Mouse (Mus musculus): ENCODE measurements around the gene Epb41.

Gene Epb41

GRCm38 (mm10) chr4:131881306-131881705 is 193.8 kb downstream of the Epb41 start:
- no peak for DNase-seq

- DNase-seq, result no peak
Observed at GRCm38 (mm10) chr4:131879692-131880091, 195.4 kb downstream of the Epb41 start.

GRCm38 (mm10) chr4:131876836-131877235 is 198.3 kb downstream of the Epb41 start:
- no peak for DNase-seq

GRCm38 (mm10) chr4:131875242-131875641 is 199.9 kb downstream of the Epb41 start:
- no peak for DNase-seq

- no peak for DNase-seq
Observed at GRCm38 (mm10) chr4:131874567-131874966, 200.6 kb downstream of the Epb41 start.

- DNase-seq, result no peak
Observed at GRCm38 (mm10) chr4:131874169-131874536, 201.0 kb downstream of the Epb41 start.
